Mouse (Mus musculus): ENCODE results near the gene Ddx60. TPM values are rescaled to one million over a fixed set of nuclear protein-coding genes. Genes with fewer than 3 reads are reported as not detected.

Ddx60 gene
- polyA plus RNA-seq, 1 experiment = not detected

- TF ChIP-seq CTCF (IDR thresholded peaks at IDR 0.05; ENCODE audit: insufficient read depth, low read depth, low read length) = no peak
- no peak for TF ChIP-seq POLR2A (IDR thresholded peaks at IDR 0.05; ENCODE audit: insufficient read depth, low read depth, low read length)
- WGBS = 33% methylated on average over 2 of the region's 2 CpGs
- H3K4me1 ChIP-seq (ENCODE audit: control insufficient read depth, insufficient read depth, low read length) = no peaks in the 10 kb centered on the region
- H3K27ac ChIP-seq (ENCODE audit: insufficient read depth, low read depth, low read length) = no peak overlapping the region
- H3K4me3 ChIP-seq (ENCODE audit: insufficient read depth, low read depth, low read length) = no peak overlapping the region
Observed at GRCm38 (mm10) chr8:62046809-62047208, 118.9 kb downstream of the Ddx60 start.

- Histone ChIP-seq H3K4me1 (ENCODE audit: control insufficient read depth, insufficient read depth, low read length) (no peaks in the 10 kb centered on the region), H3K27ac (ENCODE audit: insufficient read depth, low read depth, low read length) (no peak overlapping the region), H3K4me3 (ENCODE audit: insufficient read depth, low read depth, low read length) (no peak overlapping the region)
- no peak for TF ChIP-seq CTCF (IDR thresholded peaks at IDR 0.05; ENCODE audit: insufficient read depth, low read depth, low read length)
- TF ChIP-seq POLR2A (IDR thresholded peaks at IDR 0.05; ENCODE audit: insufficient read depth, low read depth, low read length) = no peak
Observed at GRCm38 (mm10) chr8:62060357-62060756, 132.5 kb downstream of the Ddx60 start.

GRCm38 (mm10) chr8:62068305-62068704 is 140.4 kb downstream of the Ddx60 start:
- no peak overlapping the region for H3K4me3 ChIP-seq (ENCODE audit: insufficient read depth, low read depth, low read length)
- no peaks in the 10 kb centered on the region for H3K4me1 ChIP-seq (ENCODE audit: control insufficient read depth, insufficient read depth, low read length)
- no peak for TF ChIP-seq POLR2A (IDR thresholded peaks at IDR 0.05; ENCODE audit: insufficient read depth, low read depth, low read length)
- no peak overlapping the region for H3K27ac ChIP-seq (ENCODE audit: insufficient read depth, low read depth, low read length)

- 49% methylated on average over 3 of the region's 3 CpGs for WGBS
- no peaks in the 10 kb centered on the region for H3K4me1 ChIP-seq (ENCODE audit: control insufficient read depth, insufficient read depth, low read length)
- TF ChIP-seq POLR2A (IDR thresholded peaks at IDR 0.05; ENCODE audit: insufficient read depth, low read depth, low read length) = no peak
- no peak for TF ChIP-seq CTCF (IDR thresholded peaks at IDR 0.05; ENCODE audit: insufficient read depth, low read depth, low read length)
- H3K27ac ChIP-seq (ENCODE audit: insufficient read depth, low read depth, low read length) = no peak overlapping the region
- no peak overlapping the region for H3K4me3 ChIP-seq (ENCODE audit: insufficient read depth, low read depth, low read length)
Observed at GRCm38 (mm10) chr8:62080195-62080802, 152.4 kb downstream of the Ddx60 start.

- 19% methylated on average over 2 of the region's 2 CpGs for WGBS
- Histone ChIP-seq H3K4me1 (ENCODE audit: control insufficient read depth, insufficient read depth, low read length) (no peaks in the 10 kb centered on the region), H3K27ac (ENCODE audit: insufficient read depth, low read depth, low read length) (no peak overlapping the region), H3K4me3 (ENCODE audit: insufficient read depth, low read depth, low read length) (no peak overlapping the region)
- no peak for TF ChIP-seq CTCF (IDR thresholded peaks at IDR 0.05; ENCODE audit: insufficient read depth, low read depth, low read length)
- TF ChIP-seq POLR2A (IDR thresholded peaks at IDR 0.05; ENCODE audit: insufficient read depth, low read depth, low read length) = no peak
Observed at GRCm38 (mm10) chr8:62081804-62082203, 153.9 kb downstream of the Ddx60 start.

Other genes starting within 250 kb of the Ddx60 start
- not detected in 2 replicates for gene Palld, start 25.4 kb upstream of the Ddx60 start, polyA plus RNA-seq (2012; ENCODE audit: insufficient read depth, insufficient read length, low replicate concordance, missing spikeins)
- gene Anxa10, start 195.1 kb downstream of the Ddx60 start, polyA plus RNA-seq (2012; ENCODE audit: insufficient read depth, insufficient read length, low replicate concordance, missing spikeins) = not detected in 2 replicates